ENCODE assay signal across 17 mouse cellular contexts in genomic region chr10:68129009-68129408, GRCm38 (mm10).
DNase-seq lines count a peak whose midpoint lies in the region; ATAC-seq and TF ChIP-seq lines count a peak whose summit lies in the region.
"Had no signal": no experiment of that assay in that cellular context is flagged by ENCODE, and none has a peak within 500 bp of the region (broad histone marks: within the 10 kb centered on the region; RNA-seq: fewer than 3 reads in every experiment).

No protein-coding gene starts in this region.

- H3K9ac ChIP-seq in kidney, embryonic 14.5 days (ENCODE audit: low read depth, low read length): no peak overlapping the region
- H3K9ac ChIP-seq in lung, embryonic 16.5 days (ENCODE audit: low read length): no peak overlapping the region
- no peak overlapping the region for H3K9ac ChIP-seq in heart, postnatal 0 days (replicated peaks; ENCODE audit: low read depth, low read length)

- no peak overlapping the region for H3K4me3 ChIP-seq in heart, embryonic 10.5 days
- H3K4me3 ChIP-seq in kidney, embryonic 14.5 days (ENCODE audit: low read length): no peak overlapping the region
- no peak overlapping the region for H3K4me3 ChIP-seq in lung, embryonic 16.5 days (ENCODE audit: low read length)
- no peak overlapping the region for H3K4me3 ChIP-seq in heart, postnatal 0 days (ENCODE audit: low read depth, low read length)
- H3K4me3 ChIP-seq: forebrain, embryonic 10.5 days; hindbrain, embryonic 10.5 days; midbrain, embryonic 10.5 days; myocyte had no signal

- ATAC-seq in kidney, embryonic 14.5 days (ENCODE audit: low FRiP score, low TSS enrichment): no peak
- ATAC-seq in lung, embryonic 16.5 days (ENCODE audit: low read depth): no peak
- no peak for ATAC-seq in heart, postnatal 0 days (ENCODE audit: insufficient read depth, low read depth)

- peak overlapping the region; percentile 64; the same call in 1 of the 2 replicates for H3K27ac ChIP-seq in heart, embryonic 10.5 days
- H3K27ac ChIP-seq in kidney, embryonic 14.5 days (ENCODE audit: low read depth, low read length): 0 out of 2 replicates have a peak overlapping the region, but pooled peaks have one; percentile 20
- H3K27ac ChIP-seq in lung, embryonic 16.5 days (ENCODE audit: low read length): peak overlapping the region; percentile 86
- H3K27ac ChIP-seq in heart, postnatal 0 days (ENCODE audit: low read depth): peak overlapping the region; percentile 82
- H3K27ac ChIP-seq: forebrain, embryonic 10.5 days; hindbrain, embryonic 10.5 days; midbrain, embryonic 10.5 days had no signal

- no peak for DNase-seq in heart, embryonic 10.5 days (ENCODE audit: low spot score)
- DNase-seq in heart, adult 18-20 months: no peak
- no peak for DNase-seq in kidney, postnatal 4 days
- no peak for DNase-seq in lung, postnatal 25 days (ENCODE audit: low spot score)
- no peak for DNase-seq in heart, postnatal 0 days (ENCODE audit: low spot score)
- DNase-seq: adrenal gland, adult 8-10 months; cerebellum, adult 9-10 months; lung, adult 2 months; right cerebral cortex, postnatal 25 days; thymus, adult 2 months had no signal

- TF ChIP-seq CTCF in heart, postnatal 0 days (IDR thresholded peaks at IDR 0.05; ENCODE audit: low read depth): no peak

- H3K9me3 ChIP-seq in heart, embryonic 10.5 days: no peaks in the 10 kb centered on the region
- H3K9me3 ChIP-seq in kidney, embryonic 14.5 days (ENCODE audit: control insufficient read depth, low read length): no peaks in the 10 kb centered on the region
- no peaks in the 10 kb centered on the region for H3K9me3 ChIP-seq in lung, embryonic 16.5 days (ENCODE audit: control insufficient read depth, low read length)
- H3K9me3 ChIP-seq in heart, postnatal 0 days (replicated peaks; ENCODE audit: control insufficient read depth, low read length): no peaks in the 10 kb centered on the region
- H3K9me3 ChIP-seq: forebrain, embryonic 10.5 days; hindbrain, embryonic 10.5 days; midbrain, embryonic 10.5 days had no signal

- no peak for TF ChIP-seq EP300 in heart, postnatal 0 days (IDR thresholded peaks at IDR 0.05; ENCODE audit: low read depth)

- no peak overlapping the region for H3K4me2 ChIP-seq in kidney, embryonic 14.5 days (replicated peaks; ENCODE audit: low read depth, low read length)
- H3K4me2 ChIP-seq in lung, embryonic 16.5 days (ENCODE audit: low read depth, low read length): peak overlapping the region; percentile 28
- peak overlapping the region; percentile 29 for H3K4me2 ChIP-seq in heart, postnatal 0 days (ENCODE audit: low read depth, low read length)

- WGBS in heart, embryonic 10.5 days: 78% methylated on average over 3 of the region's 3 CpGs
- WGBS in kidney, embryonic 14.5 days: 74% methylated on average over 3 of the region's 3 CpGs
- WGBS in lung, embryonic 16.5 days: 73% methylated on average over 3 of the region's 3 CpGs
- WGBS in heart, postnatal 0 days: 64% methylated on average over 3 of the region's 3 CpGs

- peaks cover 50% of the 10 kb centered on the region for H3K4me1 ChIP-seq in heart, embryonic 10.5 days
- H3K4me1 ChIP-seq in kidney, embryonic 14.5 days (ENCODE audit: control insufficient read depth, insufficient read depth, low read length): peaks cover 8% of the 10 kb centered on the region; the same call in 1 of the 2 replicates
- peaks cover 47% of the 10 kb centered on the region for H3K4me1 ChIP-seq in lung, embryonic 16.5 days (replicated peaks; ENCODE audit: control insufficient read depth, insufficient read depth, low read length)
- peaks cover 87% of the 10 kb centered on the region for H3K4me1 ChIP-seq in heart, postnatal 0 days (ENCODE audit: control insufficient read depth, insufficient read depth)

- H3K36me3 ChIP-seq in heart, embryonic 10.5 days: peaks cover 35% of the 10 kb centered on the region
- peaks cover 21% of the 10 kb centered on the region for H3K36me3 ChIP-seq in kidney, embryonic 14.5 days (ENCODE audit: control insufficient read depth, insufficient read depth, low read length)
- peaks cover 14% of the 10 kb centered on the region for H3K36me3 ChIP-seq in lung, embryonic 16.5 days (ENCODE audit: control insufficient read depth, insufficient read depth, low read length)
- peaks cover 52% of the 10 kb centered on the region for H3K36me3 ChIP-seq in heart, postnatal 0 days (replicated peaks; ENCODE audit: control insufficient read depth, insufficient read depth, low read length)
- H3K36me3 ChIP-seq: G1E had no signal

- H3K27me3 ChIP-seq in heart, embryonic 10.5 days (ENCODE audit: insufficient read depth, poor library complexity, severe bottlenecking): no peaks in the 10 kb centered on the region
- no peaks in the 10 kb centered on the region for H3K27me3 ChIP-seq in kidney, embryonic 14.5 days (ENCODE audit: control insufficient read depth, insufficient read depth, low read length)
- no peaks in the 10 kb centered on the region for H3K27me3 ChIP-seq in lung, embryonic 16.5 days (ENCODE audit: control insufficient read depth, insufficient read depth, low read depth, low read length)
- H3K27me3 ChIP-seq in heart, postnatal 0 days (ENCODE audit: control insufficient read depth, insufficient read depth, low read length): no peaks in the 10 kb centered on the region

Comparison
In these comparisons a context has a peak if more than half of its experiments do, and no peak if none do; other contexts are left out.
1. H3K27ac ChIP-seq: peak in every context shown above with its lines; median percentile 86 in lung, embryonic 16.5 days; 82 in heart, postnatal 0 days; 64 in heart, embryonic 10.5 days; 20 in kidney, embryonic 14.5 days.